Mouse (Mus musculus): ENCODE measurements at regions not wholly inside any gene's neighbourhood (a gene's known extent, or its start where the extent isn't known, plus 50 kb on each side); places are given as distances from the start of the nearest gene placed in this dataset.

- DNase-seq, result no peak
Measured at GRCm38 (mm10) chr14:99366281-99366987, 67.9 kb downstream of the Klf5 start.

- no peak for DNase-seq
Measured at GRCm38 (mm10) chr14:99366996-99367555, 68.6 kb downstream of the Klf5 start.

GRCm38 (mm10) chr14:99369366-99369765, 70.9 kb downstream of the Klf5 start:
- no peak for DNase-seq

- no peak for DNase-seq
Measured at GRCm38 (mm10) chr14:99373682-99374081, 75.2 kb downstream of the Klf5 start.

- no peak for DNase-seq
Measured at GRCm38 (mm10) chr14:99375040-99375610, 76.6 kb downstream of the Klf5 start.

GRCm38 (mm10) chr14:99376652-99377502, 78.4 kb downstream of the Klf5 start:
- peak; percentile 20 for DNase-seq

GRCm38 (mm10) chr14:99381262-99382017, 82.9 kb downstream of the Klf5 start:
- DNase-seq, result no peak

GRCm38 (mm10) chr14:99382051-99382450, 83.6 kb downstream of the Klf5 start:
- DNase-seq, result no peak

- DNase-seq, result no peak
Measured at GRCm38 (mm10) chr14:99383170-99383569, 84.7 kb downstream of the Klf5 start.

- DNase-seq, result no peak
Measured at GRCm38 (mm10) chr14:99387581-99387980, 89.1 kb downstream of the Klf5 start.

- no peak for DNase-seq
Measured at GRCm38 (mm10) chr14:99389306-99389705, 90.8 kb downstream of the Klf5 start.

GRCm38 (mm10) chr14:99391700-99392099, 93.2 kb downstream of the Klf5 start:
- no peak for DNase-seq

GRCm38 (mm10) chr14:99392813-99393212, 94.3 kb downstream of the Klf5 start:
- DNase-seq, result no peak

GRCm38 (mm10) chr14:99393611-99394010, 95.1 kb downstream of the Klf5 start:
- no peak for DNase-seq

- DNase-seq, result no peak
Measured at GRCm38 (mm10) chr14:99403155-99403726, 104.8 kb downstream of the Klf5 start.

- DNase-seq, result no peak
Measured at GRCm38 (mm10) chr14:99405228-99405627, 106.7 kb downstream of the Klf5 start.

- DNase-seq, result no peak
Measured at GRCm38 (mm10) chr14:99411835-99412234, 113.3 kb downstream of the Klf5 start.

GRCm38 (mm10) chr14:99416169-99416568, 117.7 kb downstream of the Klf5 start:
- no peak for DNase-seq

- DNase-seq, result no peak
Measured at GRCm38 (mm10) chr14:99418970-99419369, 120.5 kb downstream of the Klf5 start.

GRCm38 (mm10) chr14:99423334-99423733, 124.8 kb downstream of the Klf5 start:
- DNase-seq, result no peak

- no peak for DNase-seq
Measured at GRCm38 (mm10) chr14:99427049-99427448, 128.6 kb downstream of the Klf5 start.

- peak; percentile 29 for DNase-seq
Measured at GRCm38 (mm10) chr14:99430323-99430722, 131.8 kb downstream of the Klf5 start.
